Mouse (Mus musculus) frontal cortex, adult 2 months (tissue): Measurements from ENCODE around the gene Itgbl1. TPM values are rescaled to one million over a fixed set of nuclear protein-coding genes. Genes with fewer than 3 reads are reported as not detected.
A peak's percentile ranks its signal among the peaks of the same experiment; 100 is the strongest.
"Not testable (repeated sequence)": the region's sequence is repeated elsewhere in the genome, so short reads cannot be mapped to it uniquely, and the experiment has no call there.

Experiments used
- DNase-seq, 2 experiments: peaks; one replicate each; pipeline ENCODE4 v3.0.0; 2022; ENCODE audit warnings: low spot score in 1 of 2; ENCODE audit errors: extremely low spot score in 1 of 2
- polyA plus RNA-seq: library from polyadenylated mRNA; depleted of rRNA; stranded (reverse); fragments of >200 nt; gene quantifications from 2 replicates; pipeline ENCODE4 v1.2.3, GENCODE M21; 2012; rRNA removed

Gene Itgbl1
- polyA plus RNA-seq = 1.1 and 1.8 TPM in 2 replicates

DNA sequence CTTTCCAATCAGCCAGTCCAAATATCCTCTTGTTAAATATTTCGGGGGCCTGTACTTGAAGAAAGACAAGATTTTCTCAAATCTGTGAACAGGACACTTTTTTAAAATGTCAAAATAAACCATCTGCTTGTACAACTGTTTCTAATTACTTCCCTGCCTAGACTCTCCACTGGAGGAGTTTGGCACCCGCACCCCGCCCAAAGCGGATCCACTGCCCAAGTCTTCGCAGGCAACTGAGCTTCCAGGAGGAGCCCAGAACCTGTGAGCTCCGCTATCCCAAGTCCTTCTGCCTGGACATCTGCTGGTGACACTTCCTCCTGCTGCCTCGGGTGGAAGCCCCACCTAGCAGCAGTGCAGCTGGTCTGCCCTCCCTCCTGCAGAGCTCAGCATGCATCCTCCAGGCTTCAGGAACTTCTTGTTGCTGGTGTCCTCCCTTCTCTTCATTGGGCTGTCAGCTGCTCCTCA is at the start of gene Itgbl1:
Itgbl1 (plus strand) TSS at position 51 of the 465 bp plus-strand sequence.
- DNase-seq = peak; percentile 28 to 45

DNA sequence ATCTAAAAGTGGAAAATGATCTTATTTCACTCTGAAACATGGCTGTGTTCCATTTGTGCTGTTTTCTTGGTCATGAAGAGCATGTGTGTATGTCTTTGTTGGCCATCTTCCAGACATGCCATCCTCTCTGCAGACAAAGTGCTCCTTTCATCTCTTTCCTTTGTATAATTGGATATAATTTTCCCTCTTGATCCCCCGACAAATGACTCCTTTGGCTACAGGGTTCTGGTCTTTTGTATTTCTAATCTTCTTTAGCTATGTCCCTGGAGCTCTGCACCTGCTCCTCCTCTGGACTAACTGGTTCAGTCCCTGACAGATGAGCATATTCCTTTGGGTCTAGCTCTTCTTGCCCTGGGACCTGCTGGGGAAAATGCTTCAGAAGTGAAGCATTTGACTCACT is 36.8 kb upstream of the Itgbl1 start:
- peak in 1 of 2 experiments; percentile 28 for DNase-seq

DNA sequence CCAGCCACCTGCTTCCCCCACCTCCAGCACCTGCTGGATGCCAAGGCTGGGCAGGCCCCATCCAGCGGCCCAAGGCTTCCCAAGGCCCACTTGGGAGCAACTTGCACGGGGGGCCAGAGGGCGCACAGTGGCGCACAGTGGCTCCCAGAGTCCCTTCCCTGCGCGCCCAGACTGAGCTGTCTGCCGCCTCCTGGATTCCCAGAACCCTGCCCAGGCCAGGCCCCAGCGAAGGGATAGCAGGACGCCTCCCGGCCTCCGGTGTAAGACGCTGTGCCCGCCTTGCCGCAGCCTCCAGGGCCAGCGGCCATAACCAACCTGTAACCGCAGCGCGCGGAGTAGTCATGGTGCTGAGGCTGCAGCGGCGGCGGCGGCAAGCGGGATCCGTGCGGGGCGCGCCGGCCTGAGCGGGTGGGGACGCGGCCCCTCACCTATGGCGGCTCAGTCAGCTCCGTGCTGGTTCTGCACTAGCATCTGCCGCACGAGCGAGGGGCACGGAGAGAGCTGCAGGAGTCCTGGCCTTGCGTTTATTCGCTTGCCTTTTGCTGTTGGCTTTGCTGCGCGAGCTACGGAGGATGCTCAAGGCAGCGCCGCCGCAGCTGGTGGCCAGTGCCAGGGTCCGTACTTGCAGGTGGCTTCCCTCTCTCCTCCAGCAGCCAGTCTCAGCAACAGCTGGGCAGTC is 33.1 kb upstream of the Itgbl1 start, which contains the start of gene Nalcn:
Nalcn (minus strand) TSS at position 644 of the 679 bp plus-strand sequence.
- peak; percentile 11 to 63 for DNase-seq

DNA sequence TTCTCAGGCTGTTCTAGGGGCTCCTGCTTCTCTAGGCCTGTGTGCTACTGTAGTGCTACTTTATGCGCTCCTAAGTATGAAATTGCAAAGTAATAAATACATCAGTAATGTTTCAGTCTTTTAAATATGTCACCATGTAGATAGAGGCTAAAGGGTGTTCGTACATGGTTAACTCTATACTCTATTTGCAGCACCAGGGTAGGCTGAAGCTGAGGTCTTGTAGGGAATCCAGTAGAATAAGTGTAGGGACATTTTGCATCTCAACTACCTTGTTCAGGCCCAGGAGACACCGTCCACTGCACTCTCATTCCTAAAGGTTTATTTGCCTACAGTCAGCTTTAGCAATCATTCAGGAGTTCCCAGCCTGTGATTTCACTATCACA is 32.6 kb upstream of the Itgbl1 start:
- DNase-seq = no peak

DNA sequence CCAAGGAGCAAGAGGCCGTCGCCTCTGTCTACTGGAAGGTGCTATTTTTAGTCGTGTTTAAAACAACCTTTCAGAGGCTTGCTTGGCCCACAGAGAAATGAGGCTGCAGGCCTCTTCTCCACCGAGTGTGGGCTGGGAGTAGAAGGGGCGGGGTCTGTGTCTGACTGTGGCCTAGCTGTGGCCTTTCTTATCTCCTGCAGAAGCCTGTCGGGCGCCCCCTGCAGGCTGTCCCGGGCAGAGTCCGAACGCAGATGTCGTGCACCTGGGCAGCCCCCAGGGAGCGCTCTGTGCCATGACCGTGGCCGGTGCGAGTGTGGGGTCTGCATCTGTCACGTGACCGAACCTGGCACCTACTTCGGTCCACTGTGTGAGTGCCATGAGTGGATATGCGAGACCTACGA is 1.3 kb downstream of the Itgbl1 start:
- DNase-seq = peak in 1 of 2 experiments; percentile 44

DNA sequence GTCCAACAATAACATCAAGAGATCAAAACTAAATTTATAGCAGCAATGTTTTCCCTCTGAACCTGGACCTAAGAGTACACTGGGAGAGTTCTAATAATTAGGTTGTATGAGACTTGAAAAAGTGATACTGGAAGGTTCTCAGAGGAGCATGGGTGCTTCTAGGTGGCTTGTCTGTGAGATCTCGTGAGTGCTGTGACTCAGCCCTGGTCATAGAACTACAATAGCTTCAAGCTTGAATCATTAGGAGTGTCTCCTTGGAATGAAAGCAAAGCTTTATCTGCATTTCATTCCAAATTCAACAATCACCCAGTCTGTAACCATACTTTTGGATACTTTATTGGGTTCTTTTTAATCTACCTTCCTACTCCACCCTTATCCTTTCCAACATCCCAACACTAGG is 2.6 kb downstream of the Itgbl1 start:
- DNase-seq = no peak

DNA sequence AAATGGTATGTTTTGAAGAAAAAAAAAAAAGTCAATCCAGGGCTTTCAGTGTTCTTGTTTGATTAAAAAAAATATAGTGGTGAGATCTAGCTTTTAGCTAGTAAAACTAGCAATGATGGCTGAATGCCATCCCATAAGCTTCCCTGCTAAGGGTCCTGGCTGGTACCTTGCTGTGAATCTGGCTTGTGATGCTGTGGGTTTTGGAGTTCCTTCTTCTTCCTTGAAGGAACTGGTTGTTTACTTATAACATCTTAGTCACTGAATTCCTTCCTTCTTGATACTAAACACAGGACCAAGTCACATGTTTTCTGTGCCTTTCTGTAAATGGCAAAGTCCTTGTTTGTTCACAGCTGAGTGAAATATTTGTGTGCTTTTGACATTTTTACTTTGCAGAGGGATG is 3.4 kb downstream of the Itgbl1 start:
- no peak for DNase-seq

DNA sequence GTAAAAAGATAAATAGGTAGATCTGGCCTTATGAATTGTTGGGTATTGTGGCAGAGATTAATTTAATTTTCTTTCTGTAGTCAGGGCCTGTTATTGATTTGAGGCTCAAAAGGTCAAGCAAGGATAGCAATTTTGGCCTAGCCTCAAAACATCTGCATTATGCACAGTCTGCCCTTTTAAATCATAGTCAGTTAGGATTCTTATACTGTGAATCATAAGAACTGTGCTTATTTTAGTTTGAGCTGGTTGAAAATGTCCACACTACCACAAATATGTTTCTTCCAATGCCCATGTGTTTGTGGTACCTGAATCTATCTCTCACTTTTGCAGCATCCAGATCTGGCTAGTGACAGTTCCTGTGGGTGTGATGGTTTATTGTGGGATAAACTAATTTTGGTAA is 4.7 kb downstream of the Itgbl1 start:
- DNase-seq = peak in 1 of 2 experiments; percentile 12

DNA sequence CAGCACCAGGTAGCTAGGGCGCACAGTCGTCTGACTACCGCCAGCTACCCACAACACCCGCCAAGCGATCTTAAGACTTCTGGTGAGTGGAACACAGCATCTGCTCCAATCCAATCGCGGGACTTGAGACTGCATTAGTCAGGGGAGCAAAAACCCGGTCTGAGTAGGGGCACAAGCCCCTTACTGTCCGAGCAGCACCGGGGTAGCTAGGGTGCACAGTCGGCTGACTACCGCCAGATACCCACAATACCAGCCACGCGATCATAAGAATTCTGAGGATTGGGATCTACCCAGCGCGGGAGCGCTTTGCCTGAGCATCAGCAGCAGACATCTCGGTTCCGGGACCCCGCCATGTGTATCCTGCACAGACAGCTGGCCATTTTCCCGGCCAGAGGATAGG is 11.3 kb downstream of the Itgbl1 start:
- not testable (repeated sequence) for DNase-seq

DNA sequence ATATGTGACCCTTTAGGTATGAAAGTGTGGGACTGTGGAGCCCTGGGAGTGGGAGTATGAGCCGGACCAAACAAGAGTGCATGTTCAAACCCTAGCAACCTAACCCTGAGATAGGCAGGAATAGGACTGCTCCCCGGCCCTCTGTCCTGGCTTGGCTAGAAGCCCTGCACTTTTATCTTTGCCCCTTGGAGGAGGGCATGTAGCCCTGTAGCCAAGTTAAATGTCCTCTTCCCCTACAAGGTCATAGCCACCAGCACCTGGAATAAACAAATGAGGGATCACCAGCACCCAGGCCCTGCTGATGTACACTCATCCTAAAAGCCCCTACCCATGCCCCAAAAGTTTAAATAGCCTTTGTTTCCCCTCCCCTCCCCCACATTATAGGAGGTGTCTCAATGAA is 18.3 kb downstream of the Itgbl1 start:
- no peak for DNase-seq

DNA sequence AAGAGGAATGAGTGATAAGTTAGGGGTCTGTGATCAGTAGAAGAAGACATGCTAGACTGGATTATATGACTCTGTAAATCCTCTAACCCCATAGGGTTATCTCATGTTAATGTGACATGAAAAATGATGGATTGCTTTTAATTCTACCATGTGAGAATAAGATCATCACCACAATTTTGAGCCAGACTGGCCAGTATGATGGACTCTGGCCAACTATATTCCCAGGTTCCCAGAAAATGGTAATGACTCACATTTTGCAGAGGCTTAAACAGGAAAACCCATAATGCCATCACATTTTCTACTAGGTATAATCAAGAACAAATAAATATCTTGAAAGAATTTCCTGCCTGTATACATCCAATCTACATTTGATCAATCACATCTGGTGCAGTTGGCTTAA is 55.0 kb downstream of the Itgbl1 start:
- no peak for DNase-seq

DNA sequence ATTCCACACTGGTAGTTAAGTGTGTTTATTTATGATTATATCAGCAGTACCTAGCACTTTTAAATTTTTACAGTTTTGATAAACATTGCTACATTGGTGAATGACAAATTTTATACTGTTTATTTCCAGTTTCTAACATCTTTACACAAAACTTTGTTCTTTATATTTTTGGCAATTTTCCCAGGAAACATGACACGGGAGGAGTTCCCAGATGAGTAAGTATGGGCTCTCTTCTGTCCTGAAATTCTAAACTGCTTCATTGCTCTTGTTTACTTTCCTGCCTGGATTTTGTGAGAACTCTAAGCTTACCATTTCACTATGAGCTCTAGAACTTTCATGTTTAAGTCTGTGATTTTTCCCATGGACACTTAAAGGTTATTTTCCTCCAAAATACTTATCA is 82.3 kb downstream of the Itgbl1 start:
- DNase-seq = no peak

DNA sequence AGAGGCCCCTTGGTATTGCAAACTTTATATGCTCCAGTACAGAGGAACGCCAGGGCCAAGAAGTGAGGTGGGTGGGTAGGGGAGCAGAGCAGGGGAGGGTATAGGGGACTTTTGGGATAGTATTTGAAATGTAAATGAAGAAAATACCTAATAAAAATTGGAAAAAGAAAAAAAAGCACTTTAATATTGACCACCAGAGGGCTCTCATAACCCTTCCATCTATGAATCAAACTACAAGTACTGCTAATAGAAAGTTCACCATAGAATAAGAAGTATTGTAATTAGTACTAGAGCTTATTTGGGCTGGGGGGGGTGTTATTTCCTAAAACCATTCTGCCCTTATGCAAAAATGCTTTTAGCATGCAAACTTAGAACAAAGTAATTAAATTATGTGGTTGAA is 91.2 kb downstream of the Itgbl1 start:
- peak in 1 of 2 experiments; percentile 10 for DNase-seq

DNA sequence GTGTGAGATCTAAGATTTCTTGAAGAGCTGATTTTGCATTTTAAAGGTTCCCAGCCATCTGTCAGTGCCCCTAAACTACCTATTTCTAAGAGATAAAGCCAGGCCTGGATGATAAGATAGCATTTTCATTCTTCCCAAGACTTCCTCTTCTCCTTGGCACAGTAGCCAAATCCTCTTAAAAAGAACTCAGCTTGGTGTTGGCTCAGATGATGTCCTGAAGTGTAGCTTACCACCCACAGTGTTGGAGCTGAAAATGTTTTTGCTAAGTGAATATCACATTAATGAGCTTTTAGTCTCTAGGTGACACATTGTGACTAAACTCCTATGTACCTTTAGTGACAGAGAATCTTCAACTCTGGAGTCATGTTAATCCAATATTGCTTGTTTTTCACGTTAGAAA is 99.8 kb downstream of the Itgbl1 start:
- DNase-seq = peak in 1 of 2 experiments; percentile 30

DNA sequence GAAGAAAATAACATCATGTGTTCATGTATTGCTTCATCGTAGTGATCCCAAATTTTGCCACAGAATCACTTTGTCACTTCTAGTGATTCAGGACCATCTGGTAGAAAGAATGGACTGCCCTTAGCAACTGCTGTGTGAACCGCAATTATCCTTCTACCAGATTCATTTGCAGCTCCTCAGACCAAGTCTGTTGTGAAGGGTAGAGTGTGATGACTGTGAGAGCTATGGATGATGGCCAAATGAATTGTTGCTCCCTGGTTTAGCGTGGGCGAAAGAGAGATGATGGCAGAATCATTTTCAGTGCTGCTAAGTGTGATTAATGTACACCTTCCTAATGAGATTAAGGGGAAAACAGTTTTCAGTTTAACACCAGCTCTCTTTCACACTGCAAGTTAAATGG is 100.3 kb downstream of the Itgbl1 start:
- peak; percentile 12 to 41 for DNase-seq

DNA sequence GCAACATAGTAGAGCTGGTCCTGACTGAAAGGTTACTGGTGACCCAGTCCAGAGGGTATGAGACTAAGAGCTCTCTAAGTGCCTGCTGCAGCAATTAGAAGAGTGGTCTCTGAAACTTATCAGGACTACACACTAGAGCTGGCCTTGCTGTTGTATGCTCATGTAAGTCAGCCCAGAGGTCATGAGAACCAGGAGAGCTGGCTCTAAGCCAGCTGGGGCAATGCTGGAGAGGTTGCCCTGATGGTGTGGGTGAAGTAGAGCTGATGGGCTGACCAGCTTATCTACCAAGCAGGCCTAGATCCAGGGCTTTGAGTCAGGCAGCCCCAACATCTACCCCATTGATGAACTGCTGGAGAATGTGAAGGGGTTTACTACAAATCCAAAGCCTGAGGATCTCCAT is 142.0 kb downstream of the Itgbl1 start:
- no peak for DNase-seq

DNA sequence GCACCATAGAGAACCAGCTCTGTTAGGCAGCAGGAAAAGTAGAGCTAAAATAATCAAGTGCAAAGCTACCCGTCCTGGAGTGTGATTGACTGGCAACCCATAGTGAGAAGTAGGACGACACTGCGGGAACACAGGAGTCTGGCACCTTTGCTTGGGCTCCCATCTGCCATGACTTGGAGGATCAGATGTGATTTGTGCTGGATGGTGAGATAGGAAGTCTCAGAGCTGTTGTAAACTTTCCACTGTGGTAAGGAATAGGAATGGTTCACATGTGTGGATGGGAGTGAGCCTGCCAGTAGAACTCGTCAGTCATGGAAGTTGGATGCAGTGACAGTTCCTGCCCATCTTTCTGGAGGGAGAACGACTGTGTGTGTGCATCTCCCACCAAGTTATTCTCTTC is 177.9 kb downstream of the Itgbl1 start:
- peak; percentile 13 to 28 for DNase-seq

DNA sequence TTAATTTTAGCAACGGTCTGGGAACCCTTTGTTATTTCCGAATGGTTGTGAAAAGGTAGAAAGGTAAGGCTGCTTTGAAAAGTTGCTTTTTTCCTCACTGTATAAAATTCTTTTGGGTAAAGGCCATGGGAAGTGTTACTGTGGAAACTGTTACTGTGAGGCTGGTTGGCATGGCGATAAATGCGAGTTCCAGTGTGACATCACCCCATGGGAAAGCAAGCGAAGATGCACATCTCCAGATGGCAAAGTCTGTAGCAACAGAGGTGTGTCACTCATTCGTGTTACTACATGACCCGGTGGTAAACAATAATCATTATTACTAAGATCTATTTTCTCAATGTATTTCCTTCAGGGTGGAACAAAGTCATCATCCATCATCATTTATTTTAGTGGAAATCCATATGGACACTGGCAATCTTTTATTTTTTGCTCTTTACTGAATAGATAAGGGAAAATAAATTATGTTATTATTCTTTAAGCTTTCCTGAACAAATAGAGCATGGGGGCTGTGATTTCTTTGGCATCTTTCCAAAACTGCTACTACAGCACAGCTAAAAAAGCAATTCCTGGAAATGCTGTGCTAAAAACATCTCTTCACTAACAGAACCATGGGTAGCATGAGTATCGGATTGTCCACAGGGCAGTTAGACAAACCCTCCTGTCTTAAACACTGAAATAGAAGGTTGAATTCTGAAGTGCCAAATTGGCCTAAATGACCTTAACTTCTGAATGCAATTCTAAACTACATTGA is 184.1 kb downstream of the Itgbl1 start:
- DNase-seq = peak; percentile 11 to 52

DNA sequence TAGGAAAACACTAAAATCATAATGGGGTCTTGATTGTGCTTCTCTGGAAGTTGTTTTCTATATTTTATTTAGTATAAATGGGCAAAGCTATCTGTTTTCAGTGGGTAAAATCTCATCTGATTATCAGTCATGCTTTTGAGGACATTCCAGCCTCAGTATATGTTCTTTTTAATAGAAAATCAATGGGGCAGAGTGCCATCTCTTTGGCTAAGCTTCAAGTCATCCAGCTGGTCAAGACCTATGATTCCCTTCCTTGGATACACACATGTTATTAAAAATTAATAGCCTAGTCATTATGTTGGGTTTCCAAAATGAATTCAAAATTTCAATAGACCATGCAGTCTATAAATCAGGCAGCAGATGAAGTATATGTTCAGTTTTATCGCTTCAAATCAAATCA is 204.8 kb downstream of the Itgbl1 start:
- no peak for DNase-seq

DNA sequence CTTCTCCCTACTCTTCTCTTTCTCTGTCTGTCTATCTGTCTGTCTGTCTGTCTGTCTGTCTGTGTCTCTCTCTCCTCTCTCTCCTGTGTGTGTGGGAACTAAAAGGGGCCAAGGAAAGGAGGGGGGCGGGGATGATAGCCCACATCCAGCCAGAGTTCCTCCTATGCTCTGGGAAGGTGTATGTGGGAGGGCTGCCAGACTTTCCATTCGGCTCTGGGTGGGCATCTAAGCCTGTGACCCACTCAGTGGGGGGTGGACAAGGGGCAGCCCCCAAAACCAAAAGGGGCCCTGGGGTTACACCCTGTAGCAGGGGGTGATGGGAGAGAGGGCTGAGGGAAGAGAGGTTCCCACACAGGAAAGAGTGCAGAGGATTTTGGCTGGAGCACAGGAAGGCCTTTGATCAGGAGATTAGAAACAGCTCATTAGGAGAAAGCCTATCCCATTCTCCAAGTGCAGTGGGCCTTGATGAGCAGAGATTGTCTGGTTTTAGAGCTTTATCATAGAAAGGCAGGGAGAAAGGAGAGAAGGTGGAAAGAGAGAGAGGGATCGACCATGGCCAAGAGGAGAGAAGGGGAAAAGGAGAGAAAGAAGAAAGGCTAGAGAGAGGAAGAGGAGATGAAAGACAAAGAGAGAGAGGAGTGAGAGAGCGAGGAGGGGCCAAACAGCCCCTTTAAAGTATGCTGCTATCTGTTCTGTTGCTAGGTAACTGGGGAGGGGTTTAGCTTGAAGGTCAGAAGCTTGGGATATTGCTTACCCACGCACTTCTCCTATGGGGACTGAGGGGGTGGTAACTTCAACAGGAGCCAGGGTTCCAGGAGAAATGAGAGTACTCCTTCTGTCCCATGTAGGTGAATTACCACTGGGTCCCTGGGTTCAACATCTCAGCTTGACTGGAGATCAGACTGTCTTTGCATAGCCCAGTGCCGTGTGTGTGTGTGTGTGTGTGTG is 206.3 kb downstream of the Itgbl1 start:
- DNase-seq = no peak

DNA sequence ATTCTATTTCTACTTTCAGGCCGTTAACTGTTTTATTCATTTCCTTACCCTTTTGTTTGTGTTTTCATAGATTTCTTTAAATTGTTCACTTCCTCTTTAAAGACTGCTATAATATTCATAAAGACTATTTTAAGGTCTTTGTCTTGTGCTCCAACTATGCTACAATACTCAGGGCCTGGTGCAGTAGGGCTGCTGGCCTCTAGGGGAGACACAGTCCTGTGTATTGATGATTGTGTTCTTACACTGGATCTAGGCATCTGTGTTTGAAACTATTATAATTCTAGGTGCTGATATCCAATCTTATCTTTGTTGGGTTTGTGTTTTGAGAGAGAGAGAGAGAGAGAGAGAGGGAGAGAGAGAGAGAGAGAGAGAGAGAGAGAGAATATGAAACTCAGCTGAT is 268.1 kb downstream of the Itgbl1 start:
- no peak for DNase-seq
